Mouse (Mus musculus): ENCODE data around the gene Mycbp2. TPM values are rescaled to one million over a fixed set of nuclear protein-coding genes. Genes with fewer than 3 reads are reported as not detected.

Gene Mycbp2
- total and polyA plus RNA-seq, 3 experiments = 25.9 to 60.1 (median 29.5) TPM

GRCm38 (mm10) chr14:103098587-103099235 lies 247.9 kb downstream of the Mycbp2 start:
- H3K4me3 ChIP-seq (replicated peaks in 1 of 3; ENCODE audit: low read depth in 2 of 3, low read length in 2 of 3, poor library complexity in 1 of 3) = peak overlapping the region; percentile 83 to 93 (median 92)
- peak overlapping the region; percentile 98 for H3K27ac ChIP-seq (ENCODE audit: insufficient read depth, low read depth)
- peaks cover 11 to 29% of the 10 kb centered on the region in 2 experiments for H3K36me3 ChIP-seq (replicated peaks in 1 of 2; ENCODE audit: control insufficient read depth in 1 of 2, insufficient read depth in 1 of 2, low read length in 1 of 2)
- H3K4me1 ChIP-seq (ENCODE audit: control insufficient read depth in 1 of 2, insufficient read depth in 2 of 2) = peaks cover 7 to 43% of the 10 kb centered on the region in 2 experiments; a peak in 3 of 4 replicates
- in situ Hi-C loops (cut with MboI; ENCODE audit: low pct_ligation_motif_present, low pct_unique_long_range_greater_than_20kb, low sequenced_read_pairs) = no loop called here
- DNase-seq (ENCODE audit: extremely low read depth) = peak; percentile 58
- TF ChIP-seq JUN (IDR thresholded peaks at IDR 0.05; ENCODE audit: insufficient read depth, low read depth, low read length) (no peak), POLR2AphosphoS2 (IDR thresholded peaks at IDR 0.05; ENCODE audit: low read depth, low read length) (no peak), UBTF (IDR thresholded peaks at IDR 0.05; ENCODE audit: low read depth, low read length) (peak; percentile 7; the same call in 1 of the 2 replicates), ZNF384 (IDR thresholded peaks at IDR 0.05; ENCODE audit: low read depth, low read length) (no peak), JUND (conservative IDR thresholded peaks at IDR 0.05; ENCODE audit: low read depth, low read length) (no peak), MEF2A (IDR thresholded peaks at IDR 0.05; ENCODE audit: borderline replicate concordance, low read depth, low read length) (peak; percentile 48; the same call in 1 of the 2 replicates), ZKSCAN1 (IDR thresholded peaks at IDR 0.05; ENCODE audit: borderline replicate concordance, low read depth, low read length) (no peak), MXI1 (IDR thresholded peaks at IDR 0.05; ENCODE audit: low read depth, low read length) (peak; percentile 91), MAZ (IDR thresholded peaks at IDR 0.05; ENCODE audit: low read depth, low read length) (no peak), USF2 (conservative IDR thresholded peaks at IDR 0.05; ENCODE audit: low read depth, low read length) (no peak), RCOR1 (conservative IDR thresholded peaks at IDR 0.05; ENCODE audit: low read depth, low read length) (no peak), CHD2 (IDR thresholded peaks at IDR 0.05; ENCODE audit: low read length) (no peak), NRF1 (IDR thresholded peaks at IDR 0.05; ENCODE audit: low read depth, low read length) (0 out of 2 replicates have a peak, but pooled peaks have one; percentile 21), USF1 (IDR thresholded peaks at IDR 0.05; ENCODE audit: low read depth, low read length) (no peak), CHD1 (IDR thresholded peaks at IDR 0.05; ENCODE audit: low read depth, low read length) (no peak), POLR2A (IDR thresholded peaks at IDR 0.05; ENCODE audit: low read depth, low read length) (peak; percentile 31; the same call in 1 of the 2 replicates), ZMIZ1 (IDR thresholded peaks at IDR 0.05; ENCODE audit: low read depth, low read length) (peak; percentile 52; the same call in 1 of the 2 replicates), SMC3 (IDR thresholded peaks at IDR 0.05; ENCODE audit: low read depth, low read length) (no peak), BHLHE40 (IDR thresholded peaks at IDR 0.05; ENCODE audit: low read depth, low read length) (peak; percentile 85), TBP (conservative IDR thresholded peaks at IDR 0.05; ENCODE audit: low read depth, low read length) (no peak), SIN3A (IDR thresholded peaks at IDR 0.05; ENCODE audit: low read length) (peak; percentile 74), NELFE (IDR thresholded peaks at IDR 0.05; ENCODE audit: low read depth, low read length) (peak; percentile 58), IRF4 (IDR thresholded peaks at IDR 0.05; ENCODE audit: low read depth, low read length) (peak; percentile 37; the same call in 1 of the 2 replicates), TCF12 (IDR thresholded peaks at IDR 0.05; ENCODE audit: low read depth, low read length) (peak; percentile 16; the same call in 1 of the 2 replicates), GABPA (IDR thresholded peaks at IDR 0.05; ENCODE audit: insufficient replicate concordance, low read depth, low read length) (no peak), RAD21 (IDR thresholded peaks at IDR 0.05; ENCODE audit: low read depth, low read length) (no peak), HCFC1 (IDR thresholded peaks at IDR 0.05; ENCODE audit: low read depth, low read length) (peak; percentile 14; the same call in 1 of the 2 replicates), ETS1 (conservative IDR thresholded peaks at IDR 0.05; ENCODE audit: low read depth, low read length) (no peak), ELF1 (IDR thresholded peaks at IDR 0.05; ENCODE audit: low read depth, low read length) (peak; percentile 81), KAT2A (IDR thresholded peaks at IDR 0.05; ENCODE audit: insufficient replicate concordance, low read length) (no peak), MAFK (IDR thresholded peaks at IDR 0.05; ENCODE audit: insufficient replicate concordance, low read length) (no peak), PAX5 (IDR thresholded peaks at IDR 0.05; ENCODE audit: low read length) (no peak), MAX (IDR thresholded peaks at IDR 0.05; ENCODE audit: low read length) (peak; percentile 75), E2F4 (IDR thresholded peaks at IDR 0.05; ENCODE audit: insufficient replicate concordance, low read depth, low read length) (no peak), MYC (IDR thresholded peaks at IDR 0.05; ENCODE audit: low read depth, low read length) (no peak), EP300 (IDR thresholded peaks at IDR 0.05; ENCODE audit: low read length) (no peak), CTCF (conservative IDR thresholded peaks at IDR 0.05 in 1 of 2, IDR thresholded peaks at IDR 0.05 in 1 of 2; ENCODE audit: low read depth in 2 of 2, low read length in 2 of 2) (no peak), ZC3H11A (IDR thresholded peaks at IDR 0.05; ENCODE audit: low read depth, low read length) (no peak)
- no peaks in the 10 kb centered on the region for H3K27me3 ChIP-seq (replicated peaks)
- H3K4me2 ChIP-seq (ENCODE audit: insufficient read depth, low read depth, poor library complexity, severe bottlenecking) = 0 out of 2 replicates have a peak overlapping the region, but pooled peaks have one; percentile 29
- dilution Hi-C loops (cut with MboI; ENCODE audit: extremely low pct_ligation_motif_present, extremely low pct_unique_long_range_greater_than_20kb, low sequenced_read_pairs) = no loop called here
- H3K9ac ChIP-seq (ENCODE audit: insufficient read depth, low read depth) = peak overlapping the region; percentile 95
- H3K79me2 ChIP-seq (replicated peaks; ENCODE audit: control insufficient read depth, extremely low read depth, insufficient read depth, poor library complexity, severe bottlenecking) = peaks cover 34% of the 10 kb centered on the region
- H3K9me3 ChIP-seq (replicated peaks; ENCODE audit: low read length) = no peaks in the 10 kb centered on the region

All from CH12.LX (cell line).